Mouse (Mus musculus) embryonic facial prominence, embryonic 13.5 days (tissue): ENCODE results near the gene Ddb1. TPM values are rescaled to one million over a fixed set of nuclear protein-coding genes. Genes with fewer than 3 reads are reported as not detected.

ENCODE experiments used
- ATAC-seq: fragments of 200-750 bp; cut with Nextera tagmentation; 2 replicates; pipeline ENCODE4 v1.8.0; 2017; ENCODE audit warnings: low read depth; ENCODE audit not compliant: insufficient number of reproducible peaks, insufficient read depth, low FRiP score, low TSS enrichment
- H3K27ac ChIP-seq: fragments of 300-500 bp; sonication (generic); 2 replicates; pipeline ENCODE4 v1.5.1; 2015; ENCODE audit warnings: moderate library complexity, mild to moderate bottlenecking, inconsistent platforms
- H3K27me3 ChIP-seq: fragments of 300-500 bp; sonication (generic); 2 replicates; pipeline ENCODE4 v1.6.1; 2015; ENCODE audit warnings: mild to moderate bottlenecking, inconsistent platforms
- H3K36me3 ChIP-seq: fragments of 300-500 bp; sonication (generic); 2 replicates; pipeline ENCODE4 v1.6.1; 2015; ENCODE audit warnings: mild to moderate bottlenecking, inconsistent platforms
- H3K4me1 ChIP-seq: fragments of 300-500 bp; sonication (generic); 2 replicates; pipeline ENCODE4 v1.6.1; 2015; ENCODE audit warnings: inconsistent platforms
- H3K4me2 ChIP-seq: fragments of 300-500 bp; sonication (generic); 2 replicates; pipeline ENCODE4 v1.6.1; 2015; ENCODE audit warnings: moderate library complexity, mild to moderate bottlenecking, inconsistent platforms
- H3K4me3 ChIP-seq: fragments of 300-500 bp; sonication (generic); 2 replicates; pipeline ENCODE4 v1.5.1; 2015; ENCODE audit warnings: mild to moderate bottlenecking, inconsistent platforms
- H3K9ac ChIP-seq: fragments of 300-500 bp; sonication (generic); 2 replicates; pipeline ENCODE4 v1.6.1; 2015; ENCODE audit warnings: mild to moderate bottlenecking, inconsistent platforms
- H3K9me3 ChIP-seq: fragments of 300-500 bp; sonication (generic); 2 replicates; pipeline ENCODE4 v1.6.1; 2016; ENCODE audit warnings: inconsistent platforms
- WGBS: fragments of 180-500 bp; shearing (Covaris S2); methylation state at CpG from one replicate; pipeline ENCODE4 v1.1.7; 2015; ENCODE audit warnings: mixed read lengths; 5-methylcytosine and 5-hydroxymethylcytosine counted together
- polyA plus RNA-seq: library from polyadenylated mRNA; unstranded; fragments of >200 nt; fragmentation: Nextera tagmentation; extraction: Ambion mirVana; gene quantifications from 2 replicates; pipeline ENCODE4 v1.2.1, GENCODE M21; 2015

Gene Ddb1
- polyA plus RNA-seq, 1 experiment from 2014 or later, result 355 TPM

GRCm38 (mm10) chr19:10599648-10600047 lies 5.5 kb upstream of the Ddb1 start:
- H3K36me3 ChIP-seq, result peaks cover 46% of the 10 kb centered on the region
- no peak overlapping the region for H3K27ac ChIP-seq
- H3K9me3 ChIP-seq, result no peaks in the 10 kb centered on the region
- WGBS, result 95% methylated on average over 2 of the region's 2 CpGs
- H3K4me2 ChIP-seq, result no peak overlapping the region
- H3K4me3 ChIP-seq, result no peak overlapping the region
- no peak overlapping the region for H3K9ac ChIP-seq
- no peaks in the 10 kb centered on the region for H3K27me3 ChIP-seq
- H3K4me1 ChIP-seq, result peaks cover 22% of the 10 kb centered on the region
- no peak for ATAC-seq

GRCm38 (mm10) chr19:10602247-10602769 lies 2.8 kb upstream of the Ddb1 start:
- peak overlapping the region; percentile 92 for H3K27ac ChIP-seq
- WGBS, result 5% methylated on average over 6 of the region's 6 CpGs
- no peak for ATAC-seq

GRCm38 (mm10) chr19:10602787-10603186 lies 2.3 kb upstream of the Ddb1 start:
- no peaks in the 10 kb centered on the region for H3K9me3 ChIP-seq
- WGBS, result 3% methylated on average over 9 of the region's 9 CpGs
- H3K4me3 ChIP-seq, result peak overlapping the region; percentile 37
- peaks cover 27% of the 10 kb centered on the region for H3K36me3 ChIP-seq
- H3K4me1 ChIP-seq, result peaks cover 38% of the 10 kb centered on the region
- H3K9ac ChIP-seq, result peak overlapping the region; percentile 76
- no peak for ATAC-seq
- peak overlapping the region; percentile 92 for H3K27ac ChIP-seq
- peak overlapping the region; percentile 67 for H3K4me2 ChIP-seq
- no peaks in the 10 kb centered on the region for H3K27me3 ChIP-seq

More at GRCm38 (mm10) chr19:10602247-10602769, 2.8 kb upstream of the Ddb1 start:
- H3K9ac ChIP-seq, result peak overlapping the region; percentile 76
- H3K27me3 ChIP-seq, result no peaks in the 10 kb centered on the region
- peaks cover 22% of the 10 kb centered on the region for H3K36me3 ChIP-seq
- peaks cover 34% of the 10 kb centered on the region for H3K4me1 ChIP-seq
- peak overlapping the region; percentile 37 for H3K4me3 ChIP-seq
- H3K9me3 ChIP-seq, result no peaks in the 10 kb centered on the region
- H3K4me2 ChIP-seq, result peak overlapping the region; percentile 67

GRCm38 (mm10) chr19:10603660-10604523 lies 1.2 kb upstream of the Ddb1 start:
- H3K36me3 ChIP-seq, result peaks cover 33% of the 10 kb centered on the region
- H3K27ac ChIP-seq, result peak overlapping the region; percentile 92; the same call in 1 of the 2 replicates
- no peaks in the 10 kb centered on the region for H3K27me3 ChIP-seq
- peaks cover 47% of the 10 kb centered on the region for H3K4me1 ChIP-seq
- no peak for ATAC-seq
- H3K4me2 ChIP-seq, result peak overlapping the region; percentile 79; the same call in 1 of the 2 replicates
- no peak overlapping the region for H3K4me3 ChIP-seq
- 81% methylated on average over 18 of the region's 18 CpGs for WGBS
- H3K9ac ChIP-seq, result peak overlapping the region; percentile 98; the same call in 1 of the 2 replicates
- no peaks in the 10 kb centered on the region for H3K9me3 ChIP-seq

- peaks cover 47% of the 10 kb centered on the region for H3K4me1 ChIP-seq
- H3K4me3 ChIP-seq, result peak overlapping the region; percentile 99
- WGBS, result 58% methylated on average over 3 of the region's 3 CpGs
- peak overlapping the region; percentile 98 for H3K9ac ChIP-seq
- H3K9me3 ChIP-seq, result no peaks in the 10 kb centered on the region
- H3K4me2 ChIP-seq, result peak overlapping the region; percentile 79
- H3K27ac ChIP-seq, result peak overlapping the region; percentile 94
- H3K36me3 ChIP-seq, result peaks cover 33% of the 10 kb centered on the region
- H3K27me3 ChIP-seq, result no peaks in the 10 kb centered on the region
- ATAC-seq, result no peak
These were observed 593 bp upstream of the Ddb1 start for GRCm38 (mm10) chr19:10604534-10604933.

GRCm38 (mm10) chr19:10605901-10606622 lies 935 bp downstream of the Ddb1 start:
- 4% methylated on average over 20 of the region's 20 CpGs for WGBS

GRCm38 (mm10) chr19:10608573-10609240 lies 3.6 kb downstream of the Ddb1 start:
- Histone ChIP-seq H3K27me3 (no peaks in the 10 kb centered on the region), H3K4me3 (no peak overlapping the region), H3K36me3 (peaks cover 64% of the 10 kb centered on the region), H3K27ac (no peak overlapping the region), H3K9ac (no peak overlapping the region), H3K9me3 (no peaks in the 10 kb centered on the region), H3K4me1 (peaks cover 34% of the 10 kb centered on the region), H3K4me2 (no peak overlapping the region)
- WGBS, result 84% methylated on average over 5 of the region's 5 CpGs
- no peak for ATAC-seq

More at GRCm38 (mm10) chr19:10605901-10606622, 935 bp downstream of the Ddb1 start:
- peak overlapping the region; percentile 99 for H3K4me3 ChIP-seq
- H3K27me3 ChIP-seq, result no peaks in the 10 kb centered on the region
- H3K9me3 ChIP-seq, result no peaks in the 10 kb centered on the region
- H3K27ac ChIP-seq, result peak overlapping the region; percentile 94
- H3K4me1 ChIP-seq, result peaks cover 47% of the 10 kb centered on the region
- H3K9ac ChIP-seq, result peak overlapping the region; percentile 98
- peaks cover 38% of the 10 kb centered on the region for H3K36me3 ChIP-seq
- ATAC-seq, result no peak
- H3K4me2 ChIP-seq, result peak overlapping the region; percentile 79

GRCm38 (mm10) chr19:10634106-10634871 lies 29.2 kb downstream of the Ddb1 start, which contains the start of gene Vwce:
Gene Vwce (plus strand): TSS chr19:10634213.
- H3K4me1 ChIP-seq, result peaks cover 17% of the 10 kb centered on the region
- ATAC-seq, result peak; percentile 65
- 2% methylated on average over 32 of the region's 32 CpGs for WGBS
- H3K4me2 ChIP-seq, result peak within 1 kb of the TSS; percentile 81
- peak within 1 kb of the TSS; percentile 44 for H3K27ac ChIP-seq
- no peaks in the 10 kb centered on the region for H3K9me3 ChIP-seq
- peaks cover 12% of the 10 kb centered on the region for H3K36me3 ChIP-seq
- no peaks in the 10 kb centered on the region for H3K27me3 ChIP-seq
- H3K9ac ChIP-seq, result peak within 1 kb of the TSS; percentile 77
- peak within 1 kb of the TSS; percentile 50 for H3K4me3 ChIP-seq

GRCm38 (mm10) chr19:10634872-10635318 lies 29.8 kb downstream of the Ddb1 start:
- ATAC-seq, result peak; percentile 83
- Histone ChIP-seq H3K9me3 (no peaks in the 10 kb centered on the region), H3K4me2 (peak overlapping the region; percentile 81), H3K27ac (no peak overlapping the region; the same call in 1 of the 2 replicates), H3K36me3 (peaks cover 6% of the 10 kb centered on the region), H3K4me3 (peak overlapping the region; percentile 50), H3K9ac (peak overlapping the region; percentile 77), H3K4me1 (peaks cover 17% of the 10 kb centered on the region), H3K27me3 (no peaks in the 10 kb centered on the region)
- WGBS, result 2% methylated on average over 21 of the region's 21 CpGs

GRCm38 (mm10) chr19:10637840-10638239 lies 32.7 kb downstream of the Ddb1 start:
- H3K4me2 ChIP-seq, result no peak overlapping the region
- no peaks in the 10 kb centered on the region for H3K27me3 ChIP-seq
- no peaks in the 10 kb centered on the region for H3K36me3 ChIP-seq
- WGBS, result 61% methylated on average over 7 of the region's 7 CpGs
- peaks cover 28% of the 10 kb centered on the region for H3K4me1 ChIP-seq
- H3K9ac ChIP-seq, result no peak overlapping the region
- no peaks in the 10 kb centered on the region for H3K9me3 ChIP-seq
- ATAC-seq, result no peak
- H3K4me3 ChIP-seq, result no peak overlapping the region
- H3K27ac ChIP-seq, result no peak overlapping the region
